Mouse (Mus musculus) neural tube, embryonic 14.5 days (tissue): ENCODE measurements around the gene Rgs8. TPM values are rescaled to one million over a fixed set of nuclear protein-coding genes. Genes with fewer than 3 reads are reported as not detected.

Experiments used
- ATAC-seq: fragments of 200-750 bp; cut with Nextera tagmentation; 2 replicates; pipeline ENCODE4 v1.8.0; 2017; ENCODE audit warnings: low read depth, mild to moderate bottlenecking, moderate TSS enrichment, moderate library complexity
- H3K27ac ChIP-seq: fragments of 300-500 bp; sonication (generic); 2 replicates; pipeline ENCODE4 v1.5.1; 2014; ENCODE audit warnings: low read depth, mild to moderate bottlenecking, control low read depth, low read length, moderate library complexity, mixed read lengths
- H3K27me3 ChIP-seq: fragments of 300-500 bp; sonication (generic); 2 replicates; pipeline ENCODE4 v1.6.1; 2014; ENCODE audit warnings: low read length; ENCODE audit not compliant: control insufficient read depth, insufficient read depth
- H3K36me3 ChIP-seq: fragments of 300-500 bp; sonication (generic); 2 replicates; pipeline ENCODE4 v1.6.1; 2014; ENCODE audit warnings: low read length, mixed read lengths; ENCODE audit not compliant: control insufficient read depth, insufficient read depth
- H3K4me1 ChIP-seq: fragments of 300-500 bp; sonication (generic); 2 replicates; pipeline ENCODE4 v1.6.1; 2014; ENCODE audit warnings: low read length; ENCODE audit not compliant: control insufficient read depth, insufficient read depth
- H3K4me2 ChIP-seq: fragments of 300-500 bp; sonication (generic); 2 replicates; pipeline ENCODE4 v1.6.1; 2014; ENCODE audit warnings: mild to moderate bottlenecking, low read depth, low read length, control low read depth
- H3K4me3 ChIP-seq: fragments of 300-500 bp; sonication (generic); 2 replicates; pipeline ENCODE4 v1.5.1; 2014; ENCODE audit warnings: low read depth, low read length, control low read depth, mixed read lengths
- H3K9ac ChIP-seq: fragments of 300-500 bp; sonication (generic); replicated peaks from 2 replicates; pipeline ENCODE4 v1.6.1; 2014; ENCODE audit warnings: low read depth, mild to moderate bottlenecking, control low read depth, low read length, mixed read lengths
- H3K9me3 ChIP-seq: fragments of 300-500 bp; sonication (generic); 2 replicates; pipeline ENCODE4 v1.6.1; 2016; ENCODE audit warnings: low read length; ENCODE audit not compliant: control insufficient read depth
- WGBS: fragments of 180-500 bp; shearing (Covaris S2); extraction: QIAGEN DNeasy Blood & Tissue Kit; methylation state at CpG from one replicate; pipeline ENCODE4 v1.1.7; 2014; 5-methylcytosine and 5-hydroxymethylcytosine counted together
- polyA plus RNA-seq: library from polyadenylated mRNA; unstranded; fragments of >200 nt; fragmentation: Nextera tagmentation; extraction: Ambion mirVana; gene quantifications from 2 replicates; pipeline ENCODE4 v1.2.1, GENCODE M21; 2014

Gene Rgs8
- polyA plus RNA-seq, 1 experiment from 2014 or later, result 12.1 TPM

DNA sequence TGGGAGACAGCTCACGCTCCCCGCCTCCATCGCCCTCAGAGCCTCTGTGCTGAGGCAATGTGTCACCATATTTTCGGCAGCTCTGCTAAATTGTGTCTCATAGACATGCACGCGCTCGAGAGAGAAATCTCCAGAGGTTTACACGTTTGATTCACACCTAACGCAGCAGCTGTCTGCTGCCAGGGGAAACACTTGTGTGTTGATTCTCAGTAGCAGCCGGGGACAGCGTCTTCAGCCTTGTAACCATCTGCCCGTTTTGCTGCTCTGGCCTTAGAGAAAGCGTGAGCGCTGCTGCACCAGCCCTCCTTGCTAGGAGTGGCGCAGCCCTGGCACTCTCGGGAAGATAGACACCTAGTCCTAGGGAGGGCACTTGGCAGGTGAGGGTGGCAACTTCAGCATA is 73.8 kb downstream of the Rgs8 start:
- ATAC-seq, result no peak
- H3K36me3 ChIP-seq, result no peaks in the 10 kb centered on the region

DNA sequence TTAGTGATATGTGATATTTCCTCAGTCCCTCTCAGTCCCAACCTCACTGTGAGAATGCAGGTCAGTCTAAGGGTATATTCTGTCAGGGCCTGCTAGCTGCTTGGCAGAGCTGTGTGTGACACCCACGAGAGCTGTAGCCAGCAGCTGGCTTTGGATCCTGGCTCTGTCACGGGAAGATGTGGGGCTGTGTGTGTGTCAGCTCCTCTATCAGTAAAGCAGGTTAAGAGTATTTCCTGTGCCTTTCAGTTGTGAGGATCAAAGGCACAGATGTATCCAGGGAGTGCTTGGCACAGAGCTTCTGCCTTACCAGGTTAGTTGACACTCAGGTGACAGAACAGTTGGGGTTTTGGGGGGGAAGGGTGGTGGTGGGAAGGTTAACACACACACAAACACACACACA is 77.0 kb downstream of the Rgs8 start:
- Histone ChIP-seq H3K4me3 (no peak overlapping the region), H3K27ac (no peak overlapping the region), H3K9ac (no peak overlapping the region), H3K27me3 (no peaks in the 10 kb centered on the region), H3K4me1 (peaks cover 13% of the 10 kb centered on the region), H3K4me2 (no peak overlapping the region), H3K9me3 (no peaks in the 10 kb centered on the region), H3K36me3 (no peaks in the 10 kb centered on the region)
- ATAC-seq, result no peak
- WGBS, result 50% methylated on average over 2 of the region's 2 CpGs

More for the DNA sequence above, 73.8 kb downstream of the Rgs8 start:
- Histone ChIP-seq H3K9ac (no peak overlapping the region), H3K9me3 (no peaks in the 10 kb centered on the region), H3K4me2 (no peak overlapping the region), H3K4me1 (peaks cover 4% of the 10 kb centered on the region; the same call in 1 of the 2 replicates), H3K27me3 (no peaks in the 10 kb centered on the region), H3K4me3 (no peak overlapping the region), H3K27ac (no peak overlapping the region)
- 63% methylated on average over 16 of the region's 16 CpGs for WGBS

DNA sequence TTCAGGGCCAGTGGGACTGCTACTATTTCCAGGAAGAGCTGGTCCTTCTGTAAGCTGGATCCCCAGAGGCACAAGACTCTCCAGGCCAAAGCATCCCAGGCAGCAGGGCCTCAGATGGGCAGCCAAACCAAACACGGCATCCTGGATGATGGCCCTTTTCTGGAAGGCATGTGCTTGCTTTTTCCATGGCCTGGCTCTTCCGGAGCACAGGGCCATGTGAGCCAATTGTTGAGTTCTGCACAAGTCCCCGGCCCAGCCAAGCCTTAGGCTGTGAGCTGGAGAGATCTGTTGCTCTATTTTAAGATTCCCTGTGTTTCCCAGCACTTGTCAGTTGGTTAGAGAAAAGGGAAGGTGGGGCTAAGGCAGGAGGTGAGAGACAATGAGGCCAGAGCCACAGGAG is 77.8 kb downstream of the Rgs8 start:
- ATAC-seq, result no peak
- Histone ChIP-seq H3K27ac (no peak overlapping the region), H3K36me3 (no peaks in the 10 kb centered on the region), H3K9me3 (no peaks in the 10 kb centered on the region), H3K27me3 (no peaks in the 10 kb centered on the region), H3K9ac (no peak overlapping the region), H3K4me2 (no peak overlapping the region), H3K4me1 (peaks cover 13% of the 10 kb centered on the region), H3K4me3 (no peak overlapping the region)
- WGBS, result 64% methylated on average over 3 of the region's 3 CpGs

DNA sequence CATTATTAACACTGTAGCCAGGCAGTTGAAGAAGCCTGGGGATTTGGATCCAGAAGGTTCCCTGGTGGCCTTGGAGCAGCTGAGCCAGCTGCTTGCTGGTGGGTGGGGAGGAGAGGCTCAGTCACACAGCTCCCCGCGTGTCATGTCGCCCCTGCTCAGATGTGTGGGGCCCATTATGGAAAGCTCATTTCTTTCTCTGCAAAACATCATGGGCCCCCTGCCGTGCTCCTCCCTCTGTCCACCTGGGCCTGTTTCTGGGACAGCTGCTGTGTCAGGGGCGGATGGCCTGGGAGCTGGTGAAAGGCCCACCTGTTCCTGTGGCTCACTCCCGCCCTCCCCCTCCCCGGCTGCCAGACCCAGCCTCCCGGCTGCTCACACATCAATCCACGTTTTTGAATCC is 80.4 kb downstream of the Rgs8 start:
- Histone ChIP-seq H3K27ac (no peak overlapping the region), H3K4me2 (no peak overlapping the region; the same call in 1 of the 2 replicates), H3K4me1 (peaks cover 18% of the 10 kb centered on the region), H3K27me3 (no peaks in the 10 kb centered on the region), H3K9me3 (no peaks in the 10 kb centered on the region), H3K9ac (no peak overlapping the region; the same call in 1 of the 2 replicates), H3K4me3 (no peak overlapping the region), H3K36me3 (no peaks in the 10 kb centered on the region)
- 20% methylated on average over 9 of the region's 9 CpGs for WGBS
- ATAC-seq, result peak; percentile 59

DNA sequence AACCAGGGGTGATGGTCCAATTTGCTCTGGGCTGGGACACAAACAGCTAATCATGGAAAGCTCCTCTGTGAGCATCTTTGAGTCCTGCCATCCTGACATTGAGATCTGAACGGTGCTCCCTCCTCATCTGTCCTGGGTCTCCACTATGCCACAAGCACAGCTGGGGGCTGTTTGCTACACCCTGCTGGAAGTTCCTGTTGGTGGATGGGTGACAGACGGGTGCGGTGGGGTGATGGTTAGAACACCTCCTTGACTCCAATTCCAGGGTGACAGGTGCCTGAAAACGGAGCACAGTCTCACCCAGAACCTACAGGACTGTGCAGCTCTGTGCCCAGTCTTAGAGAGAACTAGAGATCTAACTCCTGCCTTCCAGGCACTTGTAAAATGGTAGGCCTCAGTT is 82.0 kb downstream of the Rgs8 start:
- no peak overlapping the region for H3K4me3 ChIP-seq
- WGBS, result 81% methylated on average over 4 of the region's 4 CpGs

DNA sequence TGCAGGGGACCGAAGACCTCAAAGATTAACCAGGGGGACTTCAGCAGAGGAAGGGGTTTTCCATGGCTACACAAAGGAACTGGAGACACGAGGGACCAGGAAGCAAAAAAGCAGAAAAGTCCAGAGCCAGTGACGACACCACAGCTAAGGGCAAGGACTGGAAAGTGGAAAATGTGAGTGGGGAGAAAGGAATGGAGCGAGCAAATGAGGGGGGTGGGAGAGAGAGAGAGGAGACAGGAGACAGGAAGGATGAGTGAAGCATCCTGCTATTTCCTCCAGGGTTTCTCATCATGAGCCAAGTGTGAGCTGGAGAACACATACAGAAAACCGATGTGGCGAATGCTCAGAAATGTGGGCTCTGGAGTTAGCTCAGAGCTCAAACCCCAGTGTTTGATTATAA is 83.3 kb downstream of the Rgs8 start:
- Histone ChIP-seq H3K4me1 (peaks cover 21% of the 10 kb centered on the region), H3K9ac (no peak overlapping the region), H3K27ac (no peak overlapping the region), H3K36me3 (no peaks in the 10 kb centered on the region), H3K4me2 (no peak overlapping the region), H3K9me3 (no peaks in the 10 kb centered on the region), H3K4me3 (no peak overlapping the region), H3K27me3 (no peaks in the 10 kb centered on the region)
- ATAC-seq, result no peak
- WGBS, result 74% methylated on average over 6 of the region's 6 CpGs

More for the DNA sequence above, 82.0 kb downstream of the Rgs8 start:
- Histone ChIP-seq H3K27me3 (no peaks in the 10 kb centered on the region), H3K9me3 (no peaks in the 10 kb centered on the region), H3K4me1 (peaks cover 18% of the 10 kb centered on the region), H3K27ac (no peak overlapping the region), H3K4me2 (no peak overlapping the region), H3K36me3 (no peaks in the 10 kb centered on the region), H3K9ac (no peak overlapping the region)
- no peak for ATAC-seq

DNA sequence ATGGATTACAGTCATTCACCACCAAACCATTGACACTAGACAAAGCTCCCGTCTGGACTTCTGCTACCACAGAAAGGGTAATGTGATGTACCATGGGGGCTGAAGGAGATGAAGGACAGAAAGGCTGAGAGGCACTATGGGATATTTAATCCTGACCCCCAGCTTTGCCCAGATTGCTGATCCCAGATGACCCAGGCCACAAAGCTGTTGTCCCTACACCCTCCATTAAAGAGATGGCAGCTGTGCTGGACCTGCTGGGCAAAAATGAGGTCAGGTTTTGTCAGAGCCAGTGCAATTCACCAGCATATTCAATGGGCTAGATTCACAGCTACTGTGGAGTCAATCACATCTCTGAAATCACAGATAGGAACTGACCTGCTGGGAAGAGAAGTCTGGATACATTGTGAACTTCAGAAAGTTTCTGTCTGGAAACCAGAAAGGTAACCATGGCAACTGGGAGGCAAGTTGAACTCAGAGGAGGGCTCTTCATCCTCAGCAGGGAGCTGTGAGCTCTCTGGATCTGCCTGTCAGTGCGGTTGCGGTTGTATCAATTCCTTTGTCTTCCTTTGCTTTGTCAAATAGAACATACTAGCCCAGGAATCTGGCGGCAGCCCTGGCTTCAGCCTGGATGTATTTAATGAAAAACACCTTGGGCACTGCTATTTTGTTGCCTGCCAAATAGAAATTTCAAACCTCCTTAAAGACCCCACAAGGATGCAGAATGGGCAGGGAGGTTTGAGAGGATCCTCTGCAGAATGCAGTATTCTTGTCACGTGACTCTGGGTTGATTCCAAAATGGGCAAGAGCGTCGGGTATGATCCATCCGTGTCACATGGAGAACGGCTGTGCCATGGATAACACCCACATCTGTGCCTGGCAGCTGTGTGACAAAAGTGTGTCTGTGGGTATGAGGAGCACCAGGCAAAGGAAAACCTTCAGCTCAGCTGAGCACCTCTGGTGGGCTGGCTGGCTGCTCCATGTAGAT is 84.6 kb downstream of the Rgs8 start:
- no peak for ATAC-seq
- Histone ChIP-seq H3K4me3 (no peak overlapping the region), H3K27me3 (no peaks in the 10 kb centered on the region), H3K4me1 (peaks cover 26% of the 10 kb centered on the region), H3K9me3 (no peaks in the 10 kb centered on the region), H3K27ac (peak overlapping the region; percentile 13), H3K36me3 (no peaks in the 10 kb centered on the region), H3K9ac (no peak overlapping the region), H3K4me2 (no peak overlapping the region)
- WGBS, result 30% methylated on average over 9 of the region's 9 CpGs

DNA sequence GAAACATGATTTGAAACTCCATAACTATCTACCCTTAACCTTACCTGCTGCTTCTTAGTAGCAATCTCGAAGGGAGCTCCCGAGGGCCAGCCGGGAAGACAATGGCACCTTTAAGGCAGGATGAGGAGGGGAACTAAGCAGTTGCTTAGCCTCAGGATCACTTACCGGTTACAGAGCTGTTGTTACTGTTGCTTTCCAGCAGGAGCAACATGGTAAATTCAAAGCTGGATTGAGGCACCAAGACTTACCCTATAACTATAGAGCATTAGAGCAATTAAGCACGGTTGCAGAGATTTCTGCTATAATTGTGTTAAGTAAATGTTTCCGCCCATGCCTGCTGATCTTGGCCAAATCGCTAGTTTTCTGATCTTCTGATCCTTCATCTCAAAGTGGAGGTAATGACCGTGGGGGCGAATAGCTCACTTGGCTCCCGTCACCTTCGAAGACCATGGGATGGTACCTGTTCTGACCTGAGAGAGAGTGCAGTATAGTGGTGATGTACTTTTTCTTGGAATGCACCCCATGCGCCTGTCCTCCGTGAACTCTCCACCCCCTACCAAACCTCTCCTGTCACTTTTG is 86.7 kb downstream of the Rgs8 start:
- WGBS, result 21% methylated on average over 13 of the region's 13 CpGs
- Histone ChIP-seq H3K4me3 (peak overlapping the region; percentile 43), H3K9me3 (no peaks in the 10 kb centered on the region), H3K4me1 (peaks cover 21% of the 10 kb centered on the region; the same call in 1 of the 2 replicates), H3K36me3 (no peaks in the 10 kb centered on the region), H3K4me2 (peak overlapping the region; percentile 81), H3K27ac (no peak overlapping the region), H3K9ac (no peak overlapping the region), H3K27me3 (no peaks in the 10 kb centered on the region)
- no peak for ATAC-seq

DNA sequence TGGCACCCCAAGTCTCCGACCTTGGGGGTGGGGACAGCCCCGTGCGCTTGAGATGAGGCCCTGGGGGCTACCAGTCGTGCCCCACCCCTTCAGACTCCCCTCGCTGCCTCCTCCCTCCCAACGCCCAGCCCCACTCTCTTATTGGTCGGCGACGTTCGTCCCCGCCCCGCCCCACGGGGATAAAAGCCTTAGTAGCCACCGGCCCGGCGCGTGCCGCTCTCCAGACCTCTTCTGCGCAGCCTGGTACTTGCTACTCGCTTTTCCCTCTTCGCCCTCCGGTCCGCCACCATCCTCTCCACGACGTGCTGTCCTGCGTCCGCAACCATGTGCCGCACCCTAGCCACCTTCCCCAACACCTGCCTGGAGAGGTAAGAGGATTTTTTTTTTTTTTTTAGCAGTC is 87.3 kb downstream of the Rgs8 start, which contains the start of gene Rgs16:
Gene Rgs16, plus strand, starts transcription at position 205 of the 400 bp plus-strand sequence.
- Histone ChIP-seq H3K4me3 (peak within 1 kb of the TSS; percentile 43), H3K36me3 (no peaks in the 10 kb centered on the region), H3K4me2 (peak within 1 kb of the TSS; percentile 81), H3K9ac (peak within 1 kb of the TSS; percentile 48), H3K27ac (0 out of 2 replicates have a peak within 1 kb of the TSS, but pooled peaks have one; percentile 16), H3K27me3 (no peaks in the 10 kb centered on the region), H3K9me3 (no peaks in the 10 kb centered on the region), H3K4me1 (peaks cover 21% of the 10 kb centered on the region; the same call in 1 of the 2 replicates)
- WGBS, result 0% methylated on average over 28 of the region's 28 CpGs
- ATAC-seq, result peak; percentile 78
